Mouse (Mus musculus): ENCODE results near the gene Gm14548. TPM values are rescaled to one million over a fixed set of nuclear protein-coding genes. Genes with fewer than 3 reads are reported as not detected.
"Not testable (repeated sequence)": the region's sequence is repeated elsewhere in the genome, so short reads cannot be mapped to it uniquely, and the experiment has no call there.

Gene Gm14548
- polyA plus RNA-seq, 1 experiment from 2014 or later, result not detected

GRCm38 (mm10) chr7:3837854-3838253 lies 60.1 kb downstream of the Gm14548 start:
- DNase-seq (ENCODE audit: low spot score); H3K27ac ChIP-seq (ENCODE audit: low read depth, low read length); H3K27me3 ChIP-seq (ENCODE audit: control insufficient read depth, insufficient read depth, low read length); H3K36me3 ChIP-seq (ENCODE audit: control insufficient read depth, insufficient read depth, low read length); H3K4me2 ChIP-seq (replicated peaks; ENCODE audit: low read depth, low read length); ATAC-seq (ENCODE audit: low FRiP score); H3K4me3 ChIP-seq (ENCODE audit: low read depth, low read length); H3K9me3 ChIP-seq (ENCODE audit: control insufficient read depth, low read length); H3K4me1 ChIP-seq (replicated peaks; ENCODE audit: control insufficient read depth, insufficient read depth, low read length); H3K9ac ChIP-seq (ENCODE audit: low read depth, low read length): not testable (repeated sequence)
- WGBS, result no CpG with 5 or more reads among the region's 1 CpGs

Other genes with a start within 250 kb of the Gm14548 start
- 16.4 and 20.9 TPM in 2 replicates for gene Leng1, start 232.3 kb downstream of the Gm14548 start, polyA plus RNA-seq (2014; fragmentation: Nextera tagmentation; extraction: Ambion mirVana)
- gene Tmc4, start 220.6 kb downstream of the Gm14548 start, polyA plus RNA-seq (2014; fragmentation: Nextera tagmentation; extraction: Ambion mirVana), result 3.0 and 4.4 TPM in 2 replicates
- gene Tsen34, start 205.3 kb downstream of the Gm14548 start, polyA plus RNA-seq (2014; fragmentation: Nextera tagmentation; extraction: Ambion mirVana), result 204 and 207 TPM in 2 replicates
- gene Mboat7, start 204.6 kb downstream of the Gm14548 start, polyA plus RNA-seq (2014; fragmentation: Nextera tagmentation; extraction: Ambion mirVana), result 22.2 and 25.1 TPM in 2 replicates
- 1,221 and 1,232 TPM in 2 replicates for gene Rps9, start 194.1 kb downstream of the Gm14548 start, polyA plus RNA-seq (2014; fragmentation: Nextera tagmentation; extraction: Ambion mirVana)
- gene Pirb, start 177.7 kb downstream of the Gm14548 start, polyA plus RNA-seq (2014; fragmentation: Nextera tagmentation; extraction: Ambion mirVana), result 0.08 TPM in 1 of 2 replicates, not detected in the other
- not detected in 2 replicates for gene Gm15448, start 72.4 kb downstream of the Gm14548 start, polyA plus RNA-seq (2014; fragmentation: Nextera tagmentation; extraction: Ambion mirVana)
- gene Pira2, start 53.1 kb downstream of the Gm14548 start, polyA plus RNA-seq (2014; fragmentation: Nextera tagmentation; extraction: Ambion mirVana), result 0.10 TPM in 1 of 2 replicates, not detected in the other
- not detected in 2 replicates for gene Lilra6, start 17.4 kb upstream of the Gm14548 start, polyA plus RNA-seq (2014; fragmentation: Nextera tagmentation; extraction: Ambion mirVana)
- 2.6 and 3.0 TPM in 2 replicates for gene Lair1, start 165.1 kb upstream of the Gm14548 start, polyA plus RNA-seq (2014; fragmentation: Nextera tagmentation; extraction: Ambion mirVana)
- gene Ttyh1, start 221.3 kb upstream of the Gm14548 start, polyA plus RNA-seq (2014; fragmentation: Nextera tagmentation; extraction: Ambion mirVana), result 61.0 and 66.6 TPM in 2 replicates
- gene Leng8, start 238.9 kb upstream of the Gm14548 start, polyA plus RNA-seq (2014; fragmentation: Nextera tagmentation; extraction: Ambion mirVana), result 45.3 and 54.4 TPM in 2 replicates